Mouse (Mus musculus) E14TG2a.4 (cell line): ENCODE results near the gene Gpm6a.

ENCODE experiments used
- CTCF ChIP-seq: conservative IDR thresholded peaks from 2 replicates; pipeline ENCODE4 v1.5.1; 2014; ENCODE audit warnings: low read length
- NANOG ChIP-seq: IDR thresholded peaks from 2 replicates; pipeline ENCODE4 v1.6.1; 2014; ENCODE audit warnings: borderline replicate concordance, low read length, mixed read lengths
- POU5F1 ChIP-seq: IDR thresholded peaks from 2 replicates; pipeline ENCODE4 v1.6.1; 2014; ENCODE audit warnings: low read length, borderline replicate concordance

- no peak for TF ChIP-seq CTCF
- no peak for TF ChIP-seq NANOG
- TF ChIP-seq POU5F1: no peak
These were observed 2.1 kb downstream of the Gpm6a start for GRCm38 (mm10) chr8:54956787-54957186.
